Mouse (Mus musculus) forebrain, embryonic 11.5 days (tissue): ENCODE measurements at regions not wholly inside any gene's neighbourhood (a gene's known extent, or its start where the extent isn't known, plus 50 kb on each side); places are given as distances from the start of the nearest gene placed in this dataset.

ENCODE experiments used
- ATAC-seq: fragments of 200-750 bp; cut with Nextera tagmentation; replicated peaks from 2 replicates; pipeline ENCODE4 v1.8.0; 2017; ENCODE audit warnings: moderate TSS enrichment; ENCODE audit not compliant: low FRiP score
- DNase-seq: peaks from one replicate; pipeline ENCODE4 v3.0.0-alpha.2; 2017; ENCODE audit warnings: low spot score
- H3K27ac ChIP-seq: fragments of 300-500 bp; sonication (generic); 2 replicates; pipeline ENCODE4 v1.5.1; 2014; ENCODE audit warnings: low read depth, low read length
- H3K27me3 ChIP-seq: fragments of 300-500 bp; sonication (generic); 2 replicates; pipeline ENCODE4 v1.6.1; 2014; ENCODE audit warnings: mild to moderate bottlenecking, low read length, mixed read lengths; ENCODE audit not compliant: control insufficient read depth, insufficient read depth
- H3K36me3 ChIP-seq: fragments of 300-500 bp; sonication (generic); 2 replicates; pipeline ENCODE4 v1.6.1; 2014; ENCODE audit warnings: mild to moderate bottlenecking, low read length, moderate library complexity, mixed read lengths; ENCODE audit not compliant: control insufficient read depth, insufficient read depth
- H3K4me1 ChIP-seq: fragments of 300-500 bp; sonication (generic); replicated peaks from 2 replicates; pipeline ENCODE4 v1.6.1; 2014; ENCODE audit warnings: low read length, mixed read lengths; ENCODE audit not compliant: control insufficient read depth, insufficient read depth
- H3K4me2 ChIP-seq: fragments of 300-500 bp; sonication (generic); 2 replicates; pipeline ENCODE4 v1.6.1; 2014; ENCODE audit warnings: low read depth, mild to moderate bottlenecking, low read length, moderate library complexity, mixed read lengths; ENCODE audit not compliant: severe bottlenecking
- H3K4me3 ChIP-seq: fragments of 300-500 bp; sonication (generic); 2 replicates; pipeline ENCODE4 v1.5.1; 2014; ENCODE audit warnings: low read depth, low read length
- H3K9ac ChIP-seq: fragments of 300-500 bp; sonication (generic); 2 replicates; pipeline ENCODE4 v1.6.1; 2014; ENCODE audit warnings: low read length
- H3K9me3 ChIP-seq: fragments of 300-500 bp; sonication (generic); 2 replicates; pipeline ENCODE4 v1.6.1; 2016; ENCODE audit warnings: low read length, mixed read lengths; ENCODE audit not compliant: control insufficient read depth
- WGBS: fragments of 180-500 bp; shearing (Covaris S2); extraction: QIAGEN DNeasy Blood & Tissue Kit; methylation state at CpG from one replicate; pipeline ENCODE4 v1.1.7; 2014; 5-methylcytosine and 5-hydroxymethylcytosine counted together

DNA sequence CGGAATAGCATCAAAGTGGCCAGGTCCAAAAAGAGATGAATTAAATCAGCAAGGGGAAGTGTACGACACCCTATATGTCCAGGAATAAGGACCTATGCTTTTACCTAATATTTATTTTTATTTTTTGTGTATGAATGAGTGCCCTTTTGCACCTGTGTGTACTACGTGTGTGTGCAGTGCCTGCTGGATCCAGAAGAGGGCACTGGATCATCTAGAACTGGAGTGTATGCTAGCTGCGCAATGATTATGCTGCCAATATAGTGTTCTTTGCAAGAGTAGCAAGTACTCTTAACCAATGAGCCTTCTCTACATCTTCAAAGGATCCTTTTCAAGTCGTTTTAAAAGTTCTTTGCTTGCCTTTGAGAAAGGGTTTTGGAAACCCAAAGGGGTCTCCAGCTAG is 2034.4 kb upstream of the Tenm3 start:
- Histone ChIP-seq H3K9ac (no peak overlapping the region), H3K27me3 (no peaks in the 10 kb centered on the region), H3K4me3 (no peak overlapping the region), H3K4me1 (no peaks in the 10 kb centered on the region), H3K36me3 (no peaks in the 10 kb centered on the region), H3K27ac (no peak overlapping the region), H3K9me3 (no peaks in the 10 kb centered on the region), H3K4me2 (no peak overlapping the region)
- ATAC-seq (no peak), DNase-seq (no peak)
- WGBS = 90% methylated on average over 5 of the region's 5 CpGs
